Mouse (Mus musculus): Measurements from ENCODE around the gene Gm49391.
"Not testable (repeated sequence)": the region's sequence is repeated elsewhere in the genome, so short reads cannot be mapped to it uniquely, and the experiment has no call there.

The Gm49391 gene

DNA sequence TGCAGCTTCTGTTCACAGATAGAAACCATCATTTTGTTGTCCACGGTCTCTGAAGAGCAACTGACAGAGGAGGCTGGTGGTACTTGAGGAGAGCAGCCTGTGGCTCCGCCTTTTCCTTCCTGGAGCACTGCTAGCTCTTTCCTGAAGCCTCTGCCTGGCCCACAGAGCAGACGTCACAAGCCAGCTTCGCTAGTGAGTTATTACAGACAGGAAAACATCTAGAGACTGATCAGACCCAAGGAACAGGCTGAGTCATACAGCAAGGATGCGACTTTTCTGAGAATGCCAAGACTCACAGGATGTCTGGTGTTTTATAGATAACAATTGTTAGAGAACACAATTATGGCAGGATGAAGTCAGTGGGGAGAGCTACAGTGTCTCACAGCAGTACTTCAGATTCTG is at the start of gene Gm49391, which contains the start of gene Ctla2a:
Gm49391 (minus strand) TSS at position 72 of the 402 bp plus-strand sequence.
Ctla2a (minus strand) TSS at position 126 of the 402 bp plus-strand sequence.
- DNase-seq (ENCODE audit: low read depth, low spot score): no peak

DNA sequence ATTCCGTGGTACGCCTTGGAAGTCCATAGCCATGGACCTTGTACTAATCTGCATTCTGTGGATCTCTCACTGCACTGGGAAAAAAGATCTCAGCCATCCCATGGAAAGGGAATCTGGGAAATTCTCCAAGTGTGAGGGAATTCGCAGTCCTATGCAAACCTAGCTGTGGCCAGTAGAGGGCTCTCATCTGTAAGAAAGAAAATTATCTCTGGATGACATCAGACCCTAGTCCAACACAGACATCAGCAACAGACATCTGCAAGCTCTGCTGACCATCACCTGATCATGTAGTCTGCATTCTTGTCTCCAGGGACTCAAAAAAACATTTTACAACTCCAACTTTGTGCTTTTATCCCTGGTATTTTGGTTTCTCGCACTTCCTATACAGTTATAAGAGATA is 35.9 kb upstream of the Gm49391 start:
- DNase-seq (ENCODE audit: low read depth, low spot score): not testable (repeated sequence)

GRCm38 (mm10) chr13:60963985-60964384 is 27.6 kb upstream of the Gm49391 start:
- not testable (repeated sequence) for DNase-seq (ENCODE audit: low read depth, low spot score)

DNA sequence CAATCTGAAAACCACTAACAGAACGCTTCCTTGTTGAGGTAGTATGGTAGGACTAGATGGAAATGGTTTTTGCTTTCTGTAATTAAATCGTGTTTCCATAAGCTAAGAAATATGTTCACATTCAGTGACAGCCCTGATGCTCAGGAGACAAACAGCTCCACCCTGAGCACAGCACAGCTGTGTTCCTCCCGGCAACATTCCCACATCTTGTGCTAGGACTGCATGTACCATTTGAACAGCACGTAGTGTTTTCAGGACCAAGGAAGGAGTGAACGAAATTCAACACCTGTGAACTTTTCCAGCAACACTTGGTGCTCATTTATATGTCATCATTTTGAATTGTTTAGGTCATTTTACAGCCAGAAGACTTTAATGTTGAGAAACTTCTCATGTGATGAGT is 25.3 kb upstream of the Gm49391 start:
- DNase-seq (ENCODE audit: low read depth, low spot score): no peak

DNA sequence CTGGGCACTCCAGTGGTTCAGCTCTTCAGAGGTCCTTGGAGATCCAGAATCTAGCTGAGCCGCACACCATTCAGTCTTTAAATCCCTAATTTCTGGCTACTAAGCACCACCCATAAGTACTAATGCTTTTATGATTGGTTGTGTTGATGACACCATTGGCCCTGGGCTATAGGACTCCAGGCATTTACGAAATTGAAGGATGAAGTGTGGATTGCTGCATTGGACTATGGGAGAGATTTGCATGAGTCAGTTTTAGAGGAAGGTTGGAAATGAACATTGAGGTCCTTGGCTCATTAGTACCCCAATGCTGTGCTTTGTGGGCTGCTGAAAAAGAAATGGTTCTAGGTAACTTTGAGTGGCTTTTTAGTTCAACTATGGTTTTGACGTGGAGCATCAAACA is 5.5 kb upstream of the Gm49391 start, which contains the start of gene Tpbpa:
Tpbpa (minus strand) TSS at position 101 of the 400 bp plus-strand sequence.
- DNase-seq (ENCODE audit: low read depth, low spot score): not testable (repeated sequence)

GRCm38 (mm10) chr13:60935490-60935889 is 881 bp downstream of the Gm49391 start, which contains the start of gene Gm49393:
Gene Gm49393, minus strand, starts transcription at chr13:60935590.
- DNase-seq (ENCODE audit: low read depth, low spot score): not testable (repeated sequence)

GRCm38 (mm10) chr13:60904780-60905179 is 31.6 kb downstream of the Gm49391 start, which contains the start of gene Tpbpb:
Gene Tpbpb, minus strand, starts transcription at chr13:60904880.
- DNase-seq (ENCODE audit: low read depth, low spot score): not testable (repeated sequence)

DNA sequence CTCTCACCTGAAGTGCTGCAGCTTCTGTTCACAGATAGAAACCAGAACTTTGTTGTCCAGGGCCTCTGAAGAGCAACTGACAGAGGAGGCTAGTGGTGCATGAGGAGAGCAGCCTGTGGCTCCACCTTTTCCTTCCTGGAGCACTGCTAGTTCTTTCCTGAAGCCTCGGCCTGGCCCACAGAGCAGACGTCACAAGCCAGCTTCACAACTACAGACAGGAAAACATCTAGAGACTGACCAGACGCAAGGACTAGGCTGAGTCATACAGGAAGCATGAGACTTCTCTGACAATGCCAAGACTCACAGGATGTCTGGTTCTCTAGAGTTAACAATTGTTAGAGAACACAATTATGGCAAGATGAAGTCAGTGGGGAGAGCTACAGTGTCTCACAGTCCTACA is 39.0 kb downstream of the Gm49391 start, which contains the start of gene Ctla2b:
Ctla2b (minus strand) TSS at position 120 of the 400 bp plus-strand sequence.
- DNase-seq (ENCODE audit: low read depth, low spot score): no peak

- DNase-seq (ENCODE audit: low read depth, low spot score): not testable (repeated sequence)
Observed at GRCm38 (mm10) chr13:60896794-60897193, 39.6 kb downstream of the Gm49391 start, which contains the start of gene Gm49392. Gene Gm49392, minus strand, starts transcription at chr13:60896894.

- no peak for DNase-seq (ENCODE audit: low read depth, low spot score)
Observed at GRCm38 (mm10) chr13:60895406-60896160, 40.8 kb downstream of the Gm49391 start.

- no peak for DNase-seq (ENCODE audit: low read depth, low spot score)
Observed at GRCm38 (mm10) chr13:60892301-60892700, 44.1 kb downstream of the Gm49391 start.

DNA sequence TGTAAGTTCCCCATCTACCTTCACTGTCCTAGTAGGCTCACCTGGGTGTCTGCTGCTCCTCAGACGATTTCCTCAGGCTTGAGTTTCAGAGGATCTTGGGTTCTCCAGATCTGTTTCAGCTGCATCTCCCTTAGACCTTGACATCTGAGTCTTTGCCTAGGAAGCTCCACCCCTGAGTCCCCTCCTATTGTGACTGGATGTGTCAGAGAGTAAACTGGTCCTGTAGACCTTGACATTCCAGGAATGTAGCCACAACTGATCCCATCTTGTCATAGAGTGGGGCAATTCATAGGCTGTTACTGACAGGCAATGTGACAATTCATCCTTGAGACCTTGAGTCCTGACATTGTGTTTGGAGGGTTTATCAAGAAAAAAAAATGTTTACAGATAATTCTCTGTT is 72.1 kb downstream of the Gm49391 start, which contains the start of gene 4930486L24Rik:
4930486L24Rik (minus strand) TSS at position 195 of the 400 bp plus-strand sequence.
- DNase-seq (ENCODE audit: low read depth, low spot score): no peak

GRCm38 (mm10) chr13:60848241-60849120 is 87.9 kb downstream of the Gm49391 start:
- no peak for DNase-seq (ENCODE audit: low read depth, low spot score)
